Mouse (Mus musculus): Measurements from ENCODE around the gene Trappc6b. TPM values are rescaled to one million over a fixed set of nuclear protein-coding genes. Genes with fewer than 3 reads are reported as not detected.

Trappc6b gene
- 62.5 and 64.2 TPM in 2 replicates for polyA plus RNA-seq (2014; fragmentation: Nextera tagmentation; extraction: Ambion mirVana)

- WGBS (ENCODE audit: insufficient replicate concordance) = under 1% methylated on average over 49 of the region's 49 CpGs
- H3K27me3 ChIP-seq (ENCODE audit: control insufficient read depth, insufficient read depth, low read length) = no peaks in the 10 kb centered on the region
- H3K27ac ChIP-seq (ENCODE audit: low read depth, low read length) = peak within 1 kb of the TSS; percentile 95
- no peaks in the 10 kb centered on the region for H3K36me3 ChIP-seq (ENCODE audit: control insufficient read depth, insufficient read depth, low read length)
- peak within 1 kb of the TSS; percentile 89 for H3K4me3 ChIP-seq (ENCODE audit: low read depth, low read length)
- peaks cover 4% of the 10 kb centered on the region for H3K4me1 ChIP-seq (ENCODE audit: control insufficient read depth, insufficient read depth, low read length)
- H3K9me3 ChIP-seq (replicated peaks; ENCODE audit: control insufficient read depth, low read length) = no peaks in the 10 kb centered on the region
- peak; percentile 93 for ATAC-seq (replicated peaks; ENCODE audit: insufficient number of reproducible peaks, low FRiP score, low TSS enrichment)
- peak within 1 kb of the TSS; percentile 94 for H3K9ac ChIP-seq (ENCODE audit: low read depth, low read length)
- peak within 1 kb of the TSS; percentile 86 for H3K4me2 ChIP-seq
Measured at GRCm38 (mm10) chr12:59060993-59061595, at the start of gene Trappc6b. TSS of gene Trappc6b (minus strand) at chr12:59061472.

- no peak overlapping the region for H3K4me3 ChIP-seq (ENCODE audit: low read depth, low read length)
- H3K9me3 ChIP-seq (replicated peaks; ENCODE audit: control insufficient read depth, low read length) = no peaks in the 10 kb centered on the region
- no peaks in the 10 kb centered on the region for H3K36me3 ChIP-seq (ENCODE audit: control insufficient read depth, insufficient read depth, low read length)
- WGBS (ENCODE audit: insufficient replicate concordance) = 80% methylated on average over 4 of the region's 4 CpGs
- no peak overlapping the region for H3K9ac ChIP-seq (ENCODE audit: low read depth, low read length)
- H3K27me3 ChIP-seq (ENCODE audit: control insufficient read depth, insufficient read depth, low read length) = no peaks in the 10 kb centered on the region
- H3K27ac ChIP-seq (ENCODE audit: low read depth, low read length) = no peak overlapping the region
- H3K4me2 ChIP-seq = no peak overlapping the region
- no peak for ATAC-seq (replicated peaks; ENCODE audit: insufficient number of reproducible peaks, low FRiP score, low TSS enrichment)
- H3K4me1 ChIP-seq (ENCODE audit: control insufficient read depth, insufficient read depth, low read length) = no peaks in the 10 kb centered on the region
Measured at GRCm38 (mm10) chr12:59107926-59108325, 46.7 kb upstream of the Trappc6b start.

DNA sequence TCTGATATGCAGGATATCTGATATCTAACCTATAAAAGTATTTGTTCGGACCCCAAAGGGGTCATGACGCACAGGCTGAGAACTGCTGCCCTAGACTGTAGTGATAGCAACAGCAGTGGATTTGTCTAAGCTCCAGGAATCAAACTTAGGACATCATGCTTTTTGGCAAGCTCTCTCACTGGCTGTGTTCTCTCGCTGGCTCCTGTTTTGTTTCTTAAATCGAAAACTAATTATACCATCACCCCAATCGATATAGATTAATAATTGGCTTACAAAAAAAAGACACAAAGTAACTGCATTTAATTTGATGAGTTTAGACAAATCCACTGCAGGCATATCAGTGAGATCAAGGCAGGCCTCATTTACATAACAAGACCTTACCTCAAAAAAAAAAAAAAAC lies 45.2 kb upstream of the Trappc6b start:
- Histone ChIP-seq H3K9ac (ENCODE audit: low read depth, low read length) (no peak overlapping the region), H3K9me3 (replicated peaks; ENCODE audit: control insufficient read depth, low read length) (no peaks in the 10 kb centered on the region), H3K36me3 (ENCODE audit: control insufficient read depth, insufficient read depth, low read length) (no peaks in the 10 kb centered on the region), H3K27me3 (ENCODE audit: control insufficient read depth, insufficient read depth, low read length) (no peaks in the 10 kb centered on the region), H3K4me1 (ENCODE audit: control insufficient read depth, insufficient read depth, low read length) (no peaks in the 10 kb centered on the region), H3K27ac (ENCODE audit: low read depth, low read length) (no peak overlapping the region), H3K4me2 (no peak overlapping the region), H3K4me3 (ENCODE audit: low read depth, low read length) (no peak overlapping the region)
- no peak for ATAC-seq (replicated peaks; ENCODE audit: insufficient number of reproducible peaks, low FRiP score, low TSS enrichment)
- 87% methylated on average over 5 of the region's 5 CpGs for WGBS (ENCODE audit: insufficient replicate concordance)

GRCm38 (mm10) chr12:59105914-59106313 lies 44.6 kb upstream of the Trappc6b start:
- H3K4me1 ChIP-seq (ENCODE audit: control insufficient read depth, insufficient read depth, low read length) = no peaks in the 10 kb centered on the region
- H3K27me3 ChIP-seq (ENCODE audit: control insufficient read depth, insufficient read depth, low read length) = no peaks in the 10 kb centered on the region
- no peak overlapping the region for H3K4me2 ChIP-seq
- H3K4me3 ChIP-seq (ENCODE audit: low read depth, low read length) = no peak overlapping the region
- WGBS (ENCODE audit: insufficient replicate concordance) = 72% methylated on average over 6 of the region's 6 CpGs
- no peaks in the 10 kb centered on the region for H3K9me3 ChIP-seq (replicated peaks; ENCODE audit: control insufficient read depth, low read length)
- no peak overlapping the region for H3K9ac ChIP-seq (ENCODE audit: low read depth, low read length)
- no peak for ATAC-seq (replicated peaks; ENCODE audit: insufficient number of reproducible peaks, low FRiP score, low TSS enrichment)
- H3K36me3 ChIP-seq (ENCODE audit: control insufficient read depth, insufficient read depth, low read length) = no peaks in the 10 kb centered on the region
- H3K27ac ChIP-seq (ENCODE audit: low read depth, low read length) = no peak overlapping the region

DNA sequence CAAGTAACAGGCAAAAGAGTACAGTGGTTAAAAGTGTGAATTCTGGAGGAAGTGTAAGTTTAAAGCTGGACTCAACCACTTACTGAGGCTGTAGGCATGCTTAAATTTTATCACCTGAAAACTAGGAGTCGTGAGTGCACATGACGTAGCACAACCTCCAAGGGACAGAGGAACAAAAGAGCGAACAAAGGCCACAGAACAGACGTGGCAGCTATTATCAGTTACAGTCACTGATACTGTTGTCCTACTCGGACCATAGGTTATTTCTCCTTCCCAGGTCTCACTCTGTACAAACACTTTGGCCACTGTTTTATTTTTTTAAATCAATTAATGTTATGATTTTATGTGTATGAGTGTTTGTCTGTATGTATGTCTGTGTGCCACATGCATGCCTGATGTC lies 43.5 kb upstream of the Trappc6b start:
- H3K36me3 ChIP-seq (ENCODE audit: control insufficient read depth, insufficient read depth, low read length) = no peaks in the 10 kb centered on the region
- H3K9me3 ChIP-seq (replicated peaks; ENCODE audit: control insufficient read depth, low read length) = no peaks in the 10 kb centered on the region
- H3K4me2 ChIP-seq = no peak overlapping the region
- H3K4me1 ChIP-seq (ENCODE audit: control insufficient read depth, insufficient read depth, low read length) = no peaks in the 10 kb centered on the region
- WGBS (ENCODE audit: insufficient replicate concordance) = 49% methylated on average over 5 of the region's 5 CpGs
- no peaks in the 10 kb centered on the region for H3K27me3 ChIP-seq (ENCODE audit: control insufficient read depth, insufficient read depth, low read length)
- no peak for ATAC-seq (replicated peaks; ENCODE audit: insufficient number of reproducible peaks, low FRiP score, low TSS enrichment)
- no peak overlapping the region for H3K9ac ChIP-seq (ENCODE audit: low read depth, low read length)
- H3K4me3 ChIP-seq (ENCODE audit: low read depth, low read length) = no peak overlapping the region
- no peak overlapping the region for H3K27ac ChIP-seq (ENCODE audit: low read depth, low read length)

GRCm38 (mm10) chr12:59095104-59096025 lies 34.1 kb upstream of the Trappc6b start, which contains the start of gene Mia2:
TSS of gene Mia2 (plus strand) at chr12:59095799.
- H3K9ac ChIP-seq (ENCODE audit: low read depth, low read length) = no peak within 1 kb of the TSS
- H3K36me3 ChIP-seq (ENCODE audit: control insufficient read depth, insufficient read depth, low read length) = no peaks in the 10 kb centered on the region
- no peaks in the 10 kb centered on the region for H3K27me3 ChIP-seq (ENCODE audit: control insufficient read depth, insufficient read depth, low read length)
- 75% methylated on average over 19 of the region's 19 CpGs for WGBS (ENCODE audit: insufficient replicate concordance)
- H3K4me2 ChIP-seq = no peak within 1 kb of the TSS
- no peak for ATAC-seq (replicated peaks; ENCODE audit: insufficient number of reproducible peaks, low FRiP score, low TSS enrichment)
- H3K27ac ChIP-seq (ENCODE audit: low read depth, low read length) = no peak within 1 kb of the TSS
- H3K4me1 ChIP-seq (ENCODE audit: control insufficient read depth, insufficient read depth, low read length) = no peaks in the 10 kb centered on the region
- H3K9me3 ChIP-seq (replicated peaks; ENCODE audit: control insufficient read depth, low read length) = no peaks in the 10 kb centered on the region
- no peak within 1 kb of the TSS for H3K4me3 ChIP-seq (ENCODE audit: low read depth, low read length)

GRCm38 (mm10) chr12:59093543-59093942 lies 32.3 kb upstream of the Trappc6b start:
- H3K9ac ChIP-seq (ENCODE audit: low read depth, low read length) = no peak overlapping the region
- no peaks in the 10 kb centered on the region for H3K36me3 ChIP-seq (ENCODE audit: control insufficient read depth, insufficient read depth, low read length)
- no peaks in the 10 kb centered on the region for H3K4me1 ChIP-seq (ENCODE audit: control insufficient read depth, insufficient read depth, low read length)
- H3K4me2 ChIP-seq = no peak overlapping the region
- no peaks in the 10 kb centered on the region for H3K27me3 ChIP-seq (ENCODE audit: control insufficient read depth, insufficient read depth, low read length)
- no peaks in the 10 kb centered on the region for H3K9me3 ChIP-seq (replicated peaks; ENCODE audit: control insufficient read depth, low read length)
- no peak overlapping the region for H3K27ac ChIP-seq (ENCODE audit: low read depth, low read length)
- WGBS (ENCODE audit: insufficient replicate concordance) = 52% methylated on average over 2 of the region's 2 CpGs
- H3K4me3 ChIP-seq (ENCODE audit: low read depth, low read length) = no peak overlapping the region
- ATAC-seq (replicated peaks; ENCODE audit: insufficient number of reproducible peaks, low FRiP score, low TSS enrichment) = no peak

- H3K9me3 ChIP-seq (replicated peaks; ENCODE audit: control insufficient read depth, low read length) = no peaks in the 10 kb centered on the region
- no peaks in the 10 kb centered on the region for H3K4me1 ChIP-seq (ENCODE audit: control insufficient read depth, insufficient read depth, low read length)
- 82% methylated on average over 5 of the region's 5 CpGs for WGBS (ENCODE audit: insufficient replicate concordance)
- H3K4me3 ChIP-seq (ENCODE audit: low read depth, low read length) = no peak overlapping the region
- H3K9ac ChIP-seq (ENCODE audit: low read depth, low read length) = no peak overlapping the region
- no peaks in the 10 kb centered on the region for H3K27me3 ChIP-seq (ENCODE audit: control insufficient read depth, insufficient read depth, low read length)
- H3K36me3 ChIP-seq (ENCODE audit: control insufficient read depth, insufficient read depth, low read length) = no peaks in the 10 kb centered on the region
- no peak overlapping the region for H3K27ac ChIP-seq (ENCODE audit: low read depth, low read length)
- ATAC-seq (replicated peaks; ENCODE audit: insufficient number of reproducible peaks, low FRiP score, low TSS enrichment) = no peak
- no peak overlapping the region for H3K4me2 ChIP-seq
Measured at GRCm38 (mm10) chr12:59086171-59086570, 24.9 kb upstream of the Trappc6b start.
